Mouse (Mus musculus) spleen, postnatal 36 days (tissue): Measurements from ENCODE around the gene Cry2.
"Not testable (repeated sequence)": the region's sequence is repeated elsewhere in the genome, so short reads cannot be mapped to it uniquely, and the experiment has no call there.

Experiments
- DNase-seq, 2 experiments: peaks; one replicate each; pipeline ENCODE4 v3.0.0; 2022; ENCODE audit warnings: low spot score in 2 of 2, mixed read lengths in 1 of 2

Gene Cry2

GRCm38 (mm10) chr2:92433578-92434374 lies at the start of gene Cry2:
Gene Cry2 (minus strand): TSS chr2:92434043.
- DNase-seq = peak; percentile 97 to 98

- DNase-seq = peak in 1 of 2 experiments; percentile 32
Observed at GRCm38 (mm10) chr2:92483505-92483904, 49.7 kb upstream of the Cry2 start.

GRCm38 (mm10) chr2:92482551-92482950 lies 48.7 kb upstream of the Cry2 start:
- DNase-seq = no peak

- no peak for DNase-seq
Observed at GRCm38 (mm10) chr2:92478313-92478688, 44.5 kb upstream of the Cry2 start.

- no peak for DNase-seq
Observed at GRCm38 (mm10) chr2:92477672-92478312, 43.9 kb upstream of the Cry2 start.

GRCm38 (mm10) chr2:92476580-92476979 lies 42.7 kb upstream of the Cry2 start:
- not testable (repeated sequence) for DNase-seq

- no peak for DNase-seq
Observed at GRCm38 (mm10) chr2:92475711-92476110, 41.9 kb upstream of the Cry2 start.

GRCm38 (mm10) chr2:92474920-92475319 lies 41.1 kb upstream of the Cry2 start:
- no peak for DNase-seq

- DNase-seq = no peak
Observed at GRCm38 (mm10) chr2:92471886-92472670, 38.2 kb upstream of the Cry2 start.

GRCm38 (mm10) chr2:92464690-92465089 lies 30.8 kb upstream of the Cry2 start:
- DNase-seq = peak; percentile 37 to 56

- no peak for DNase-seq
Observed at GRCm38 (mm10) chr2:92461215-92461614, 27.4 kb upstream of the Cry2 start.

- DNase-seq = peak; percentile 80 to 82
Observed at GRCm38 (mm10) chr2:92459921-92460707, 26.3 kb upstream of the Cry2 start, which contains the start of gene Slc35c1. Gene Slc35c1 (minus strand): TSS chr2:92460538.

- peak; percentile 87 to 88 for DNase-seq
Observed at GRCm38 (mm10) chr2:92459141-92459920, 25.5 kb upstream of the Cry2 start.

GRCm38 (mm10) chr2:92458481-92458880 lies 24.6 kb upstream of the Cry2 start:
- DNase-seq = no peak

GRCm38 (mm10) chr2:92456970-92457530 lies 23.2 kb upstream of the Cry2 start:
- no peak for DNase-seq

- DNase-seq = no peak
Observed at GRCm38 (mm10) chr2:92455704-92456103, 21.9 kb upstream of the Cry2 start.

- DNase-seq = no peak
Observed at GRCm38 (mm10) chr2:92454166-92454565, 20.3 kb upstream of the Cry2 start.

- no peak for DNase-seq
Observed at GRCm38 (mm10) chr2:92451126-92451525, 17.3 kb upstream of the Cry2 start.

- DNase-seq = no peak
Observed at GRCm38 (mm10) chr2:92447121-92447740, 13.4 kb upstream of the Cry2 start.

- DNase-seq = no peak
Observed at GRCm38 (mm10) chr2:92446656-92447055, 12.8 kb upstream of the Cry2 start.
